Mouse (Mus musculus): ENCODE results near the gene Cyp2c40.
"Not testable (repeated sequence)": the region's sequence is repeated elsewhere in the genome, so short reads cannot be mapped to it uniquely, and the experiment has no call there.

Cyp2c40 gene

DNA sequence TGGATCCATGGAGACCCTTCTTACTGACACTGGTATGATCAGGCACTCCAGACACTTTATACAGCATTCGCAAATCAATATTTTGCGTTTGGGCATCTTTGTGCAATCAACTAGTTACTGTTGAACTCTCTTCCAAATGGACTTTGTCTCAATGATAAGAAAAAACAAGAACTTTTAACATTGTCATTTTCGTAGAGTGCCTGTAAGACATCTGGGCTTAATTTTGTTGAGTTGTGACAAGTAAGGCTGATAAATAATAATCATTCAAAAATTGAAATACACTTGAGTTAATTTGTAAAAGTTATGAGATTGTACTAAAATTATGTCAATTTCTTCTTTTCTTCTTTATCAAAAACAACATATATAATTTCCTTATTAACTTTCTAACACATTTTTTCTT lies at the start of gene Cyp2c40:
Cyp2c40 (minus strand) TSS at position 101 of the 400 bp plus-strand sequence.
- DNase-seq (ENCODE audit: low spot score in 2 of 2) = not testable (repeated sequence)

DNA sequence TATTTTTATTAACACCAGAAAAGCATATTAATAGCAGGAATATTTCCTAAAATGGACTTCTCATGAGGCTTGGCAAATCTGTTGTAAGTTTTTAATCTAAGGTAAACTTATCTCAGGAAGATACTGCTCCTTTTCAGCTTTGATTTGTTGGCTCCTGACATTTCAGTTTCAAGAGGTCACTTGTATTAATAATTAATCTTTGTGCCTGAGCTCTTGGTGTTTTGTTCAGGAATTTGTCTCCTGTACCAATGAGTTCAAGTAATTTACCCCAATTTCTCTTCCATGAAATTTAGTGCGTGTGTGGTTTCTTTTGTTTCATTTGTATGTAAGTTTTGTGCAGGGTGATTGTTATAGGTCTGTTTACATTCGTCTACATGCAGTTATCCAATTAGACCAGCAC lies 8.3 kb upstream of the Cyp2c40 start:
- not testable (repeated sequence) for DNase-seq (ENCODE audit: low spot score in 2 of 2)

DNA sequence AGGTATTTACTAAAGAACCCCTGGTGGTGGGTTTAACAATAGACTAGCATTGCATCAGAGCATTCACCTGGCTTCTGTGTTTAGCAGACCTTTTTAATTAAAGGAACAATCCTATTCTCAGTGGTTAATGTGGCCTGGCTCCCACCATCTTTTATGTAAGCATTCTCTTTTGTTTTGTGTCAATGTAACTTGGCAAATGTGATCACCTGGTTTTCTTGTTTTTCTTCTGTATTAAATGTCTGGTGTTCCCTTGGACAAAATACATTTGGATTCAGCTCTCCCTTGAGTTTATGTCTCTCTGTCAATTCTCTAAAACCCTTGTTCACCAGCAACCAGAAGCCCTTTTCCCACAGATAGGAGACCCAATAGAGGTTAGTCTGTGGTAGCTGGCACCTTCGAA lies 3.8 kb upstream of the Cyp2c40 start:
- not testable (repeated sequence) for DNase-seq (ENCODE audit: low spot score in 2 of 2)

DNA sequence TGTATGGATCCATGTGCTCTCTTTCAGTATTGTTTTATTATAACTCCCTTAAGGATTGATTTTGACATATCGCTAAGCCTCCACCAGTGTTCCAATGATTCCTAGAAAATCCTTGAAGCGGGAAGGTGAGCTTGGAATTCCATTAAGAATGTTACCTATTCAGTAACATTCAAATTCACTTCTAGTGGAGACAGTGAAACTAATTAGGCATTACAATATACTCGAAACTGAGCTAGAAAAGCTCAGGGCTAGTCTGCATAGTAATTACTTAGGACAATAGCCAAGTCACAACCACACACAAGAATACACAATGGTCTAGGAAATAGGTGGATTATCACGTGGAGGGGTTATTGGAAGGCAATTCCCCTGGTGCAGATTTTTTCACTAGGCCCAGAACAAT lies 3.4 kb upstream of the Cyp2c40 start:
- not testable (repeated sequence) for DNase-seq (ENCODE audit: low spot score in 2 of 2)

DNA sequence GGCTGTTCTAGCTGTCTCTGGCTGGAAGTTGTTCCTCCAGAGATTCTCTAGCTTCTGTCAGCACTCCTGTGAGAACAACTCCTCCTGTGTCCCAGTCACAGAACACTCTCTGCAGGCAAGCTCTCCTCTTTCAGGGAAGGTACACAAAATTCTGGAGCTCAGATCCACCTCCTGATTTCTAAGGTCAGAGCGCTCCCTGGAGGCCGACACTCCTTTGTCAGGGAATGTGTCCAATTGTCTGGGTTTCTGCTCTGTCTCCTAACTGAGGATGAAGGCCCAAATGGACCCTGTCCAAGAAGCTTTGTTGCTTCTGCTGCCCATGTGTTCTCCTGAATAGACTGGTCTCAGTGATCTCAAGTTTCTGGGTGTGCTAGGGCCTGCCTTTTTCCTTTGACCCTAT lies 27.2 kb downstream of the Cyp2c40 start:
- not testable (repeated sequence) for DNase-seq (ENCODE audit: low spot score in 2 of 2)

DNA sequence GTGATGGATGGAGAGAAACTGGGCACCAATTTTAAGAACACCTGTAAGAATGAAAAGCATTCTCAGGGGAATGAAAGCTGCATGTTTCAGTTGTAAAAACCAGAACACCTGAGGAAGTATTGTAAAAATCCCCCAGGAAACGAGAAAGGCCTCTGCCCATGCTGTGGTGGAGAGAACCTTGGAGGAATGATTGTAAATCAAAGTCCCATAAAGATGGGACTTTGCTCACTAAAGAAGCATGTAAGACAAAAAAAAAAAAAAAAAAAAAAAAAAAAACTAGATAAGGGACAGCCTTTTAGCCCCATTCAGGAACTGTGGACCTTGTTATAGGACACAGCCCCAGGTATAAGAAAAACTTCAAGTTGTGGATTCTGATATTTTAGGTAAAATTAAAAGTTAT lies 67.3 kb downstream of the Cyp2c40 start:
- no peak for DNase-seq (ENCODE audit: low spot score in 2 of 2)

DNA sequence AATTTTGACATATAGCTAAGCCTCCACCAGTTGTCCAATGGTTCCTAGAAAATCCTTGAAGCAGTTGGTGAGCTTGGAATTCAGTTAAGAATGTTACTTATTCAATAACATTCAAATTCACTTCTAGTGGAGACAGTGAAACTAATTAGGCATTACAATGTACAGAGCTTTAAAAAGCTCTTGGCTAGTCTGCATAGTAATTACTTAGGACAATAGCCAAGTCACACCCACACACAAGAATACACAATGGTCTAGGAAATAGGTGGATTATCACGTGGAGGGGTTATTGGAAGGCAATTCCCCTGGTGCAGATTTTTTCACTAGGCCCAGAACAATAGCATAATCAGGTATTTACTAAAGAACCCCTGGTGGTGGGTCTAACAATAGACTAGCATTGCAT lies 68.3 kb downstream of the Cyp2c40 start:
- not testable (repeated sequence) for DNase-seq (ENCODE audit: low spot score in 2 of 2)

DNA sequence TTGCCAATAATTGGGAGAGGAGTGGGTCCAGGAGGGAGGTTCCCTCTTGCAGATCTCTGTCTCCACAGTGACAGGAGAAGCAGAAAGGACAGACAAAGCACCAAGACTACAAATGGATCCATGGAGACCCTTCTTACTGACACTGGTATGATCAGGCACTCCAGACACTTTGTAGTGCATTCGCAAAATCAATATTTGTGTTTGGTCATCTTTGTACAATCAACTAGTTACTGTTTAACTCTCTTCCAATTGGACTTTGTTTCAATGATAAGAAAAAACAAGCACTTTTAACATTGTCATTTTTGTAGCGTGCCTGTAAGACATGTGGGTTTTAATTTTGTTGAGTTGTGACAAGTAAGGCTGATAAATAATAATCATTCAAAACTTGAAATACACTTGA lies 71.7 kb downstream of the Cyp2c40 start, which contains the start of gene Cyp2c68:
Cyp2c68 (minus strand) TSS at position 135 of the 400 bp plus-strand sequence.
- no peak for DNase-seq (ENCODE audit: low spot score in 2 of 2)
